ENCODE assay signal across 8 mouse cellular contexts in genomic region chr17:25272951-25273705, GRCm38 (mm10). TPM values are rescaled to one million over a fixed set of nuclear protein-coding genes. Genes with fewer than 3 reads are reported as not detected.
DNase-seq lines count a peak whose midpoint lies in the region; ATAC-seq lines count a peak whose summit lies in the region.

No protein-coding gene starts in this region.

- ATAC-seq in inflammation-experienced regulatory T-cells, adult 6 months: peak; percentile 73
- ATAC-seq in megakaryocyte progenitor cell, adult 5-6 weeks (replicated peaks; ENCODE audit: poor library complexity): peak; percentile 64

- peak; percentile 94 for DNase-seq in adipocyte (ENCODE audit: low spot score)
- DNase-seq in cerebellum, adult 9-11 months: peak; percentile 92
- DNase-seq in frontal cortex, postnatal 25 days (ENCODE audit: low spot score in 2 of 2): peak; percentile 90 to 94
- DNase-seq in left cerebral cortex, postnatal 25 days (ENCODE audit: low spot score in 2 of 2): peak; percentile 93 to 96
- peak; percentile 93 for DNase-seq in right cerebral cortex, postnatal 25 days
- DNase-seq in Muller cell, postnatal 12 days (ENCODE audit: inconsistent ontology term): no peak

- intact Hi-C loops in left cerebral cortex, postnatal 25 days (cut with DNase I): loop anchor here (1.0 kb wide), 1 partner anchor 89 kb away; the partner anchor contains the start of gene BC003965

RNA-seq across cellular contexts. Expression of gene Ube2i, which starts 1.3 kb away (rescaled TPM):
- polyA plus RNA-seq in inflammation-experienced regulatory T-cells, adult 6 months (2017; shearing (Covaris generic)): 100 to 1,000 TPM; 418 to 487 (median 438) TPM
- total RNA-seq in left cerebral cortex, postnatal 25 days (2021): 100 to 1,000 TPM; 209 to 215 TPM
- total RNA-seq in megakaryocyte progenitor cell, adult 5-6 weeks (2015): 355 and 376 TPM in 2 replicates
- total RNA-seq in megakaryocyte progenitor cell, adult 5-6 weeks (2017): 305 and 308 TPM in 2 replicates

RNA-seq across cellular contexts. Expression of gene Baiap3, which starts 17.0 kb away (rescaled TPM):
- 10 to 100 TPM in 2 of 3 experiments, 1 to 10 TPM in 1; 2.6 to 42.7 (median 10.9) TPM for polyA plus RNA-seq in inflammation-experienced regulatory T-cells, adult 6 months (2017; shearing (Covaris generic))
- total RNA-seq in left cerebral cortex, postnatal 25 days (2021): 10 to 100 TPM; 17.9 to 28.6 TPM
- 1.2 and 3.8 TPM in 2 replicates for total RNA-seq in megakaryocyte progenitor cell, adult 5-6 weeks (2015)
- 3.7 and 6.1 TPM in 2 replicates for total RNA-seq in megakaryocyte progenitor cell, adult 5-6 weeks (2017)

RNA-seq across cellular contexts. Expression of gene Prss34, which starts 25.1 kb away (rescaled TPM):
- not detected for polyA plus RNA-seq in inflammation-experienced regulatory T-cells, adult 6 months (2017; shearing (Covaris generic))
- not detected for total RNA-seq in left cerebral cortex, postnatal 25 days (2021)
- total RNA-seq in megakaryocyte progenitor cell, adult 5-6 weeks (2015): 18.7 and 31.2 TPM in 2 replicates
- 4.5 and 23.9 TPM in 2 replicates for total RNA-seq in megakaryocyte progenitor cell, adult 5-6 weeks (2017)

RNA-seq across cellular contexts. Expression of gene Tsr3, which starts 33.2 kb away (rescaled TPM):
- 10 to 100 TPM; 30.9 to 35.3 (median 31.4) TPM for polyA plus RNA-seq in inflammation-experienced regulatory T-cells, adult 6 months (2017; shearing (Covaris generic))
- 10 to 100 TPM; 24.6 to 25.4 TPM for total RNA-seq in left cerebral cortex, postnatal 25 days (2021)
- 14.9 and 15.2 TPM in 2 replicates for total RNA-seq in megakaryocyte progenitor cell, adult 5-6 weeks (2015)
- 28.1 and 30.7 TPM in 2 replicates for total RNA-seq in megakaryocyte progenitor cell, adult 5-6 weeks (2017)

RNA-seq across cellular contexts. Expression of gene Gnptg, which starts 33.2 kb away (rescaled TPM):
- 10 to 100 TPM; 43.0 to 79.2 (median 61.5) TPM for polyA plus RNA-seq in inflammation-experienced regulatory T-cells, adult 6 months (2017; shearing (Covaris generic))
- 10 to 100 TPM; 71.3 to 79.8 TPM for total RNA-seq in left cerebral cortex, postnatal 25 days (2021)
- 24.3 and 24.4 TPM in 2 replicates for total RNA-seq in megakaryocyte progenitor cell, adult 5-6 weeks (2015)
- total RNA-seq in megakaryocyte progenitor cell, adult 5-6 weeks (2017): 17.2 and 20.8 TPM in 2 replicates

Comparison
In these comparisons a context has a peak if more than half of its experiments do, and no peak if none do; other contexts are left out.
1. RNA of gene Prss34, which starts 25.1 kb away (total RNA-seq): 4.5 to 31.2 TPM in megakaryocyte progenitor cell, adult 5-6 weeks; not detected in left cerebral cortex, postnatal 25 days; every median in the first group is over 4 times any median in the second.